Mouse (Mus musculus): ENCODE measurements around the gene Hist1h2bc.

DNA sequence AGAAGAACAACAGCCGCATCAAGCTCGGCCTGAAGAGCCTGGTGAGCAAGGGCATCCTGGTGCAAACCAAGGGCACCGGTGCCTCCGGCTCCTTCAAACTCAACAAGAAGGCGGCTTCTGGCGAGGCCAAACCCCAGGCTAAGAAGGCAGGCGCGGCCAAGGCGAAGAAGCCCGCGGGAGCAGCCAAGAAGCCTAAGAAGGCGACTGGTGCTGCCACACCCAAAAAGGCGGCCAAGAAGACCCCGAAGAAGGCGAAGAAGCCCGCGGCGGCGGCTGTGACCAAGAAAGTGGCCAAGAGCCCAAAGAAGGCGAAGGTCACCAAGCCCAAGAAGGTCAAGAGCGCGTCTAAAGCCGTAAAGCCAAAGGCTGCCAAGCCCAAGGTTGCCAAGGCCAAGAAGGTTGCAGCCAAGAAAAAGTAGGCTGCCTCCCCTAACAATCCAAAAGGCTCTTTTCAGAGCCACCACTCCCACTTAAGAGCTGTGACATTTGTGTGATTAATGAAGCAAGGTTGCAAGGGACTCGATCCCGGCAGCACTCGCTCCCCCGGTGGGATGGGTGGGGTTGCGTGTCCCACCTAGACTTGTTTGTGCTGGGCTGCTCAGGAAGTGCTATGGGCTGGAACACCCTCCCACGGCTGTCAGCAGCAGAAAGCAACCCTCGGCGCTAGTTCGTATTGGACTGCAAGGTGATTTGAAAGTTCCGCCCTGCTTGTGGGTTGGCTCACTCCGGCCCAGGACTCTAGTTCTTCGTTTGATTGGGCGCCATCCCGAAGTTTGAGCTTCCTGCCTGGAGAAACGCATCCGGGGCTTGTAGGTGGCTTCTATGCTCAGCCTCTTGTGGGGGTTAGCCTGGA is 55.3 kb downstream of the Hist1h2bc start:
- TF ChIP-seq EP300 (IDR thresholded peaks at IDR 0.05; ENCODE audit: low read depth): peak; percentile 48
- no peak for TF ChIP-seq CTCF (IDR thresholded peaks at IDR 0.05; ENCODE audit: low read depth)

Measured in liver, postnatal 0 days (tissue).